Mouse (Mus musculus): ENCODE measurements around the gene Pnp. TPM values are rescaled to one million over a fixed set of nuclear protein-coding genes. Genes with fewer than 3 reads are reported as not detected.

Pnp gene
- total RNA-seq, 2 experiments from 2014 or later: 3.9 to 4.3 TPM

Other genes with a start within 250 kb of the Pnp start
- gene Olfr747, start 237.9 kb upstream of the Pnp start, total RNA-seq (2021): not detected
- gene Olfr748, start 223.7 kb upstream of the Pnp start, total RNA-seq (2021): not detected
- not detected for gene Olfr749, start 186.0 kb upstream of the Pnp start, total RNA-seq (2021)
- 1 to 10 TPM; 5.8 to 7.1 TPM for gene Ttc5, start 145.6 kb upstream of the Pnp start, total RNA-seq (2021)
- gene Ccnb1ip1, start 123.3 kb upstream of the Pnp start, total RNA-seq (2021): under 1 TPM in 1 of 2 experiments, not detected in 1; 0.86 TPM
- 10 to 100 TPM in 1 of 2 experiments, 1 to 10 TPM in 1; 8.0 to 10.2 TPM for gene Parp2, start 123.2 kb upstream of the Pnp start, total RNA-seq (2021)
- gene Tep1, start 60.5 kb upstream of the Pnp start, total RNA-seq (2021): 1 to 10 TPM; 6.6 to 8.8 TPM
- 100 to 1,000 TPM; 100 to 136 TPM for gene Klhl33, start 33.6 kb upstream of the Pnp start, total RNA-seq (2021)
- 10 to 100 TPM; 38.3 to 46.7 TPM for gene Osgep, start 6.2 kb upstream of the Pnp start, total RNA-seq (2021)
- 10 to 100 TPM; 26.9 to 28.6 TPM for gene Apex1, start 6.1 kb upstream of the Pnp start, total RNA-seq (2021)
- 10 to 100 TPM; 12.4 to 15.4 TPM for gene Pip4p1, start 226 bp upstream of the Pnp start, total RNA-seq (2021)
- gene Gm49342, start 13.4 kb downstream of the Pnp start, total RNA-seq (2021): 1 to 10 TPM; 2.4 to 5.2 TPM
- gene Pnp2, start 24.9 kb downstream of the Pnp start, total RNA-seq (2021): under 1 TPM in 1 of 2 experiments, not detected in 1; 0.41 TPM
- gene Rnase10, start 76.7 kb downstream of the Pnp start, total RNA-seq (2021): not detected
- gene Rnase9, start 110.8 kb downstream of the Pnp start, total RNA-seq (2021): not detected
- not detected for gene Rnase11, start 119.1 kb downstream of the Pnp start, total RNA-seq (2021)
- not detected for gene Rnase12, start 126.6 kb downstream of the Pnp start, total RNA-seq (2021)
- not detected for gene Olfr750, start 143.4 kb downstream of the Pnp start, total RNA-seq (2021)
- 10 to 100 TPM; 30.2 to 30.3 TPM for gene Rnase4, start 160.0 kb downstream of the Pnp start, total RNA-seq (2021)
- 1 to 10 TPM; 3.1 TPM for gene Ang, start 160.1 kb downstream of the Pnp start, total RNA-seq (2021)
- not detected for gene Eddm3b, start 183.3 kb downstream of the Pnp start, total RNA-seq (2021)
- under 1 TPM in 1 of 2 experiments, not detected in 1; 0.22 TPM for gene Rnase6, start 192.8 kb downstream of the Pnp start, total RNA-seq (2021)
- not detected for gene Rnase1, start 215.7 kb downstream of the Pnp start, total RNA-seq (2021)
- gene Rnase2b, start 231.2 kb downstream of the Pnp start, total RNA-seq (2021): not detected

All from gastrocnemius, postnatal 36 days (tissue).